Mouse (Mus musculus) layer of hippocampus, adult 9-10 months (tissue): Measurements from ENCODE around the gene Il10rb.

Experiments
- DNase-seq: peaks from one replicate; pipeline ENCODE4 v3.0.0; 2022; ENCODE audit warnings: low spot score

Il10rb gene

GRCm38 (mm10) chr16:91405640-91406584, at the start of gene Il10rb:
Il10rb (plus strand) TSS chr16:91406164.
- DNase-seq: no peak

GRCm38 (mm10) chr16:91356760-91357525, 49.0 kb upstream of the Il10rb start:
- DNase-seq: no peak

GRCm38 (mm10) chr16:91357526-91357900, 48.5 kb upstream of the Il10rb start:
- DNase-seq: no peak

GRCm38 (mm10) chr16:91358555-91358954, 47.4 kb upstream of the Il10rb start:
- DNase-seq: peak; percentile 77

- DNase-seq: no peak
Measured at GRCm38 (mm10) chr16:91359531-91359930, 46.4 kb upstream of the Il10rb start.

GRCm38 (mm10) chr16:91360162-91360561, 45.8 kb upstream of the Il10rb start:
- DNase-seq: no peak

- DNase-seq: no peak
Measured at GRCm38 (mm10) chr16:91362006-91362405, 44.0 kb upstream of the Il10rb start.

GRCm38 (mm10) chr16:91362616-91363272, 43.2 kb upstream of the Il10rb start:
- no peak for DNase-seq

- DNase-seq: no peak
Measured at GRCm38 (mm10) chr16:91363483-91363882, 42.5 kb upstream of the Il10rb start.

GRCm38 (mm10) chr16:91366567-91366966, 39.4 kb upstream of the Il10rb start:
- no peak for DNase-seq

- DNase-seq: no peak
Measured at GRCm38 (mm10) chr16:91367066-91367465, 38.9 kb upstream of the Il10rb start.

- DNase-seq: no peak
Measured at GRCm38 (mm10) chr16:91372577-91373472, 33.1 kb upstream of the Il10rb start, which contains the start of gene Ifnar2. Ifnar2 (plus strand) TSS chr16:91372783.

- DNase-seq: no peak
Measured at GRCm38 (mm10) chr16:91373473-91374252, 32.3 kb upstream of the Il10rb start.

GRCm38 (mm10) chr16:91374253-91374634, 31.7 kb upstream of the Il10rb start:
- no peak for DNase-seq

- no peak for DNase-seq
Measured at GRCm38 (mm10) chr16:91376701-91377100, 29.3 kb upstream of the Il10rb start.

- DNase-seq: no peak
Measured at GRCm38 (mm10) chr16:91378431-91378986, 27.5 kb upstream of the Il10rb start.

- no peak for DNase-seq
Measured at GRCm38 (mm10) chr16:91378991-91379390, 27.0 kb upstream of the Il10rb start.

GRCm38 (mm10) chr16:91379412-91379811, 26.6 kb upstream of the Il10rb start:
- no peak for DNase-seq

GRCm38 (mm10) chr16:91380151-91380550, 25.8 kb upstream of the Il10rb start:
- DNase-seq: no peak

GRCm38 (mm10) chr16:91381606-91382005, 24.4 kb upstream of the Il10rb start:
- no peak for DNase-seq
